Mouse (Mus musculus): ENCODE measurements around the gene Fbxo17. TPM values are rescaled to one million over a fixed set of nuclear protein-coding genes. Genes with fewer than 3 reads are reported as not detected.

Fbxo17 gene
- polyA plus RNA-seq, 1 experiment from 2014 or later, result 6.1 TPM

GRCm38 (mm10) chr7:28769414-28769958, 52.9 kb downstream of the Fbxo17 start:
- Histone ChIP-seq H3K9me3 (ENCODE audit: control insufficient read depth, low read length) (no peaks in the 10 kb centered on the region), H3K4me1 (ENCODE audit: control insufficient read depth, insufficient read depth, low read length) (peaks cover 17% of the 10 kb centered on the region), H3K4me3 (ENCODE audit: low read length) (no peak overlapping the region), H3K36me3 (ENCODE audit: control insufficient read depth, insufficient read depth, low read length) (no peaks in the 10 kb centered on the region), H3K4me2 (ENCODE audit: low read depth, low read length) (no peak overlapping the region), H3K9ac (ENCODE audit: low read depth, low read length) (no peak overlapping the region), H3K27ac (ENCODE audit: low read length) (no peak overlapping the region), H3K27me3 (replicated peaks; ENCODE audit: control insufficient read depth, insufficient read depth, low read length) (no peaks in the 10 kb centered on the region)
- whole genome bisulfite sequencing, result 93% methylated on average over 9 of the region's 9 CpGs
- no peak for ATAC-seq

DNA sequence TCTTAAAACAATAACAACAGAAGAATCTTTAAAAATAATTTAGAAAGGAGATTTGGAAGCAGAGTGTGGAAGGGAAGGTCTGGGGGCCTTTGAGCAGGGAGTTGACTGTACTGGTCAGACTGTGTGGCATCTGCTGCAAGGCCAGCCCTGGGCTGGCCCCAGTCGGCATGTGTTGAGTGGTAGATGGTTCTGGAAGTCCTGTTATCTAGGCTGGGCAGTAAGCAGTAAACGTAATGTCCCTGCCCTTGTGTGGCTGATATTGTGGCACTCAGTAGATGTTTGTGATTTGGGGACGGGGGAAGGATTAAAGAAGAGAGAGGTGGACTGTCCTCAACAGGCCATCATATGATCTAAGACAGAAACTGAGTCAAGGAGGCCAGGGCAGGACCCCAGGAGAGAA, 53.7 kb downstream of the Fbxo17 start:
- H3K36me3 ChIP-seq (ENCODE audit: control insufficient read depth, insufficient read depth, low read length), result no peaks in the 10 kb centered on the region
- WGBS, result 89% methylated on average over 3 of the region's 3 CpGs
- ATAC-seq, result no peak

GRCm38 (mm10) chr7:28771867-28772266, 55.3 kb downstream of the Fbxo17 start:
- Histone ChIP-seq H3K4me2 (ENCODE audit: low read depth, low read length) (no peak overlapping the region), H3K4me1 (ENCODE audit: control insufficient read depth, insufficient read depth, low read length) (peaks cover 7% of the 10 kb centered on the region), H3K9ac (ENCODE audit: low read depth, low read length) (no peak overlapping the region), H3K27me3 (replicated peaks; ENCODE audit: control insufficient read depth, insufficient read depth, low read length) (no peaks in the 10 kb centered on the region), H3K9me3 (ENCODE audit: control insufficient read depth, low read length) (no peaks in the 10 kb centered on the region), H3K27ac (ENCODE audit: low read length) (no peak overlapping the region), H3K4me3 (ENCODE audit: low read length) (no peak overlapping the region), H3K36me3 (ENCODE audit: control insufficient read depth, insufficient read depth, low read length) (no peaks in the 10 kb centered on the region)
- WGBS, result 94% methylated on average over 11 of the region's 11 CpGs
- no peak for ATAC-seq

More for the DNA sequence above, 53.7 kb downstream of the Fbxo17 start:
- no peaks in the 10 kb centered on the region for H3K27me3 ChIP-seq (replicated peaks; ENCODE audit: control insufficient read depth, insufficient read depth, low read length)
- no peak overlapping the region for H3K27ac ChIP-seq (ENCODE audit: low read length)
- peaks cover 12% of the 10 kb centered on the region for H3K4me1 ChIP-seq (ENCODE audit: control insufficient read depth, insufficient read depth, low read length)
- no peak overlapping the region for H3K4me3 ChIP-seq (ENCODE audit: low read length)
- no peaks in the 10 kb centered on the region for H3K9me3 ChIP-seq (ENCODE audit: control insufficient read depth, low read length)
- no peak overlapping the region for H3K4me2 ChIP-seq (ENCODE audit: low read depth, low read length)
- no peak overlapping the region for H3K9ac ChIP-seq (ENCODE audit: low read depth, low read length)

DNA sequence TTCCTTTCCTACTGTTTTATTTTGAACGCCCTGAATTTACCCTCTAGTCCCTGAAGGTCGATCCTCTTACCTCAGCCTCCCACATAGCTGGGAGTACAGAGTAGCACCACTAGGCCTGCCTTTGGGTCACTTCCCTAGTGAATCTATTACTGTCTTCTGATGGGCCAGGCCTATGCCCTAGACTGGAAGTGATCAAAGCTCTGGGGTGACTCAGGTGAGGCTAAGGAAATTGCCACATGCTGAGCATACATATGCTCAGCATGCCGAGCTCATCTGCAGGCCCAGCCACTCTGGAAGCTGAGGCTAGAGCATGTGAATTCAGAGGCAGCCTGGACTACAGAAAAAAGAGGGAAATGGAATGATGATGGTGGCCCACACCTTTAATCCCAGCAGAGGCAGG, 56.6 kb downstream of the Fbxo17 start:
- H3K36me3 ChIP-seq (ENCODE audit: control insufficient read depth, insufficient read depth, low read length), result no peaks in the 10 kb centered on the region
- H3K4me1 ChIP-seq (ENCODE audit: control insufficient read depth, insufficient read depth, low read length), result no peaks in the 10 kb centered on the region
- no peaks in the 10 kb centered on the region for H3K9me3 ChIP-seq (ENCODE audit: control insufficient read depth, low read length)
- H3K9ac ChIP-seq (ENCODE audit: low read depth, low read length), result no peak overlapping the region
- H3K4me3 ChIP-seq (ENCODE audit: low read length), result no peak overlapping the region
- ATAC-seq, result no peak
- H3K27me3 ChIP-seq (replicated peaks; ENCODE audit: control insufficient read depth, insufficient read depth, low read length), result no peaks in the 10 kb centered on the region
- H3K27ac ChIP-seq (ENCODE audit: low read length), result no peak overlapping the region
- 79% methylated on average over 3 of the region's 3 CpGs for WGBS
- H3K4me2 ChIP-seq (ENCODE audit: low read depth, low read length), result no peak overlapping the region

- Histone ChIP-seq H3K9ac (ENCODE audit: low read depth, low read length) (no peak overlapping the region), H3K9me3 (ENCODE audit: control insufficient read depth, low read length) (no peaks in the 10 kb centered on the region), H3K36me3 (ENCODE audit: control insufficient read depth, insufficient read depth, low read length) (no peaks in the 10 kb centered on the region), H3K27me3 (replicated peaks; ENCODE audit: control insufficient read depth, insufficient read depth, low read length) (no peaks in the 10 kb centered on the region), H3K4me1 (ENCODE audit: control insufficient read depth, insufficient read depth, low read length) (no peaks in the 10 kb centered on the region), H3K4me3 (ENCODE audit: low read length) (no peak overlapping the region), H3K4me2 (ENCODE audit: low read depth, low read length) (no peak overlapping the region), H3K27ac (ENCODE audit: low read length) (no peak overlapping the region)
- ATAC-seq, result no peak
- 76% methylated on average over 12 of the region's 12 CpGs for WGBS
Observed at GRCm38 (mm10) chr7:28774164-28774563, 57.6 kb downstream of the Fbxo17 start.

DNA sequence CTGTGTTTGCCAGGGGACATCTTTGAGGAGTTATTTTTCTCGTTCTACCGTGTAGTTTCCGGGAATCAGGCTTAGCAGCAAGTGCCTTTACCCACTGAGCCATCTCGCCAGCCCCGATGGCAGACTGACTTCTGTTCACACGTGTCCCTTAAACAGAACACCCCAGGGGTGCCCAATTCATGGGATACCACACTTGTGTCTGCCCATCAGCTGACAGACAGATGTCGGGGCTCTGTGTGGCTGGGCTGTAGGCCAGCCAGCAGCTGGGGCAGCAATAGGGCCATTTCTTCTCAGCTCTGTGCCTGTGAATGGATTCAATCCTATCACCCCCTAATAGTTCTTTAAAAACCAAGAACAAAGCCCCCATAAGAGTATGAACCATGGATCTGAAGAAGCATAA, 58.5 kb downstream of the Fbxo17 start:
- ATAC-seq, result no peak
- no peaks in the 10 kb centered on the region for H3K27me3 ChIP-seq (replicated peaks; ENCODE audit: control insufficient read depth, insufficient read depth, low read length)
- H3K4me1 ChIP-seq (ENCODE audit: control insufficient read depth, insufficient read depth, low read length), result peaks cover under 1% of the 10 kb centered on the region; the same call in 1 of the 2 replicates
- no peak overlapping the region for H3K4me2 ChIP-seq (ENCODE audit: low read depth, low read length)
- WGBS, result 91% methylated on average over 7 of the region's 7 CpGs
- no peaks in the 10 kb centered on the region for H3K9me3 ChIP-seq (ENCODE audit: control insufficient read depth, low read length)
- no peak overlapping the region for H3K27ac ChIP-seq (ENCODE audit: low read length)
- H3K36me3 ChIP-seq (ENCODE audit: control insufficient read depth, insufficient read depth, low read length), result no peaks in the 10 kb centered on the region
- no peak overlapping the region for H3K4me3 ChIP-seq (ENCODE audit: low read length)
- no peak overlapping the region for H3K9ac ChIP-seq (ENCODE audit: low read depth, low read length)

DNA sequence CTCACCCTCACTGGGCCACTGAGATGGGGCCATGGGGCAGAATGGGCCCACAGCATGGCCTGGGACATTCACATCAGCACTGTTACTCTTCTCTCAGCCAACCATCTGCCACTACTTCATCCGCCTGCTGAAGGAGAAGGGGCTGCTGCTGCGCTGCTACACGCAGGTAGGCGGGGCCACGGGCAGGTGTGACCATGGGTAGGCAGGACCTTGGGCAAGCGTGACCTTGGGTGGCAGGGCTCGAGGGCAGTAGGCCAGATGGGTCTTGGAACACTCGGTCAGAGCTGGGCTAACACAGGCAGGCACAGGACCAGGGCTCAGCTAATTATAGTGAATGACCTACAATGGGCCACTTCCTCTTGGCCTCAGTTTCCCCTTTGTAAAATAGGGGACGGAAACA, 62.2 kb downstream of the Fbxo17 start:
- H3K9ac ChIP-seq (ENCODE audit: low read depth, low read length), result no peak overlapping the region
- H3K4me1 ChIP-seq (ENCODE audit: control insufficient read depth, insufficient read depth, low read length), result peaks cover 5% of the 10 kb centered on the region; the same call in 1 of the 2 replicates
- no peak for ATAC-seq
- H3K4me2 ChIP-seq (ENCODE audit: low read depth, low read length), result no peak overlapping the region
- no peaks in the 10 kb centered on the region for H3K27me3 ChIP-seq (replicated peaks; ENCODE audit: control insufficient read depth, insufficient read depth, low read length)
- H3K9me3 ChIP-seq (ENCODE audit: control insufficient read depth, low read length), result no peaks in the 10 kb centered on the region
- 79% methylated on average over 9 of the region's 9 CpGs for WGBS
- H3K27ac ChIP-seq (ENCODE audit: low read length), result no peak overlapping the region
- peaks cover 5% of the 10 kb centered on the region; the same call in 1 of the 2 replicates for H3K36me3 ChIP-seq (ENCODE audit: control insufficient read depth, insufficient read depth, low read length)
- no peak overlapping the region for H3K4me3 ChIP-seq (ENCODE audit: low read length)

DNA sequence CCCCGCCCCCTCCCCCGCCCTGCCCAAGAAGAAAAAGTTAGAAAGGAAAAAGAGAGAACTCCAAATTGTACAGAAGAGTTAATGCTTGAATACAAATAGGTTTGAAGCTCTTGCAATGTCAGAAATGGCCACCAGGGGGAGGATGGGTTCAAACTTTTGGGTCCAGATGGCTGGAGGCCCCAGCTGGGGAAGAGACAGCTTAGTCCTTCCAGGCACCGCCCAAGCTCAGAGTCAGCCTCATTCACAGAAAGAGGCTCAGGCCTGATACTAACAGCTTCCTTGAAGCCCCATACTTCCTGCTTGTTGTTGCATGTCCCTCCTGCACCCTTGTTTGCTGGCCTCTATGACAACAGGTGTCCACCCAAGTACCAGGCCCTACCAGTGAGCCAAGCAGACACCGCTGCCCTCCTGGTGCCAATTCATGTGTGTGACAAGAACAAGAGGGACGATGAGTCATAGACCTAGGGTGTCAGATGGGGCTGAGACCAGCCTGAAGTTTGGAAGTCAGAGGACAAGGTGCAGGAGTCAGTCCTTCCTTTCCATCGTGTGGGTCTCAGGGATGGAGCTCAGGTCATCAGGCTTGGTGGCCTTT, 63.6 kb downstream of the Fbxo17 start:
- peak; percentile 78 for ATAC-seq
- Histone ChIP-seq H3K27me3 (replicated peaks; ENCODE audit: control insufficient read depth, insufficient read depth, low read length) (no peaks in the 10 kb centered on the region), H3K4me1 (ENCODE audit: control insufficient read depth, insufficient read depth, low read length) (peaks cover 5% of the 10 kb centered on the region; the same call in 1 of the 2 replicates), H3K4me3 (ENCODE audit: low read length) (no peak overlapping the region), H3K4me2 (ENCODE audit: low read depth, low read length) (no peak overlapping the region), H3K36me3 (ENCODE audit: control insufficient read depth, insufficient read depth, low read length) (peaks cover 5% of the 10 kb centered on the region; the same call in 1 of the 2 replicates), H3K9ac (ENCODE audit: low read depth, low read length) (peak overlapping the region; percentile 55), H3K27ac (ENCODE audit: low read length) (peak overlapping the region; percentile 61), H3K9me3 (ENCODE audit: control insufficient read depth, low read length) (no peaks in the 10 kb centered on the region)
- WGBS, result 45% methylated on average over 6 of the region's 6 CpGs

- Histone ChIP-seq H3K4me1 (ENCODE audit: control insufficient read depth, insufficient read depth, low read length) (peaks cover 5% of the 10 kb centered on the region; the same call in 1 of the 2 replicates), H3K36me3 (ENCODE audit: control insufficient read depth, insufficient read depth, low read length) (peaks cover 5% of the 10 kb centered on the region; the same call in 1 of the 2 replicates), H3K9me3 (ENCODE audit: control insufficient read depth, low read length) (no peaks in the 10 kb centered on the region), H3K4me2 (ENCODE audit: low read depth, low read length) (no peak overlapping the region), H3K27ac (ENCODE audit: low read length) (peak overlapping the region; percentile 61; the same call in 1 of the 2 replicates), H3K4me3 (ENCODE audit: low read length) (no peak overlapping the region), H3K9ac (ENCODE audit: low read depth, low read length) (peak overlapping the region; percentile 55; the same call in 1 of the 2 replicates), H3K27me3 (replicated peaks; ENCODE audit: control insufficient read depth, insufficient read depth, low read length) (no peaks in the 10 kb centered on the region)
- 80% methylated on average over 7 of the region's 7 CpGs for WGBS
- no peak for ATAC-seq
Observed at GRCm38 (mm10) chr7:28780857-28781256, 64.3 kb downstream of the Fbxo17 start.

All from intestine, embryonic 16.5 days (tissue).